Mouse (Mus musculus) limb, embryonic 11.5 days (tissue): ENCODE measurements around the gene Nqo1. TPM values are rescaled to one million over a fixed set of nuclear protein-coding genes. Genes with fewer than 3 reads are reported as not detected.

Source experiments
- ATAC-seq: fragments of 200-750 bp; cut with Nextera tagmentation; 2 replicates; pipeline ENCODE4 v1.8.0; 2017; ENCODE audit warnings: low read depth; ENCODE audit not compliant: insufficient number of reproducible peaks, low FRiP score, low TSS enrichment
- DNase-seq: peaks from one replicate; pipeline ENCODE4 v3.0.0-alpha.2; 2015; ENCODE audit warnings: low spot score
- H3K27ac ChIP-seq: fragments of 300-500 bp; sonication (generic); replicated peaks from 2 replicates; pipeline ENCODE4 v1.5.1; 2014; ENCODE audit warnings: low read depth, mild to moderate bottlenecking, low read length
- H3K27me3 ChIP-seq: fragments of 300-500 bp; sonication (generic); 2 replicates; pipeline ENCODE4 v1.6.1; 2014; ENCODE audit warnings: mild to moderate bottlenecking, low read length, mixed read lengths; ENCODE audit not compliant: control insufficient read depth, insufficient read depth
- H3K36me3 ChIP-seq: fragments of 300-500 bp; sonication (generic); 2 replicates; pipeline ENCODE4 v1.6.1; 2014; ENCODE audit warnings: mild to moderate bottlenecking, low read length, moderate library complexity, mixed read lengths; ENCODE audit not compliant: control insufficient read depth, insufficient read depth
- H3K4me1 ChIP-seq: fragments of 300-500 bp; sonication (generic); 2 replicates; pipeline ENCODE4 v1.6.1; 2014; ENCODE audit warnings: low read length, mixed read lengths; ENCODE audit not compliant: control insufficient read depth, insufficient read depth
- H3K4me2 ChIP-seq: fragments of 300-500 bp; sonication (generic); 2 replicates; pipeline ENCODE4 v1.6.1; 2014; ENCODE audit warnings: low read depth, mild to moderate bottlenecking, moderate library complexity; ENCODE audit not compliant: severe bottlenecking
- H3K4me3 ChIP-seq: fragments of 300-500 bp; sonication (generic); 2 replicates; pipeline ENCODE4 v1.5.1; 2014; ENCODE audit warnings: low read depth, low read length
- H3K9ac ChIP-seq: fragments of 300-500 bp; sonication (generic); 2 replicates; pipeline ENCODE4 v1.6.1; 2014; ENCODE audit warnings: mild to moderate bottlenecking, low read length
- H3K9me3 ChIP-seq: fragments of 300-500 bp; sonication (generic); 2 replicates; pipeline ENCODE4 v1.6.1; 2016; ENCODE audit warnings: low read length; ENCODE audit not compliant: control insufficient read depth
- WGBS: fragments of 180-500 bp; shearing (Covaris S2); extraction: QIAGEN DNeasy Blood & Tissue Kit; methylation state at CpG from one replicate; pipeline ENCODE4 v1.1.7; 2014; 5-methylcytosine and 5-hydroxymethylcytosine counted together
- polyA plus RNA-seq: library from polyadenylated mRNA; unstranded; fragments of >200 nt; fragmentation: Nextera tagmentation; extraction: Ambion mirVana; gene quantifications from 2 replicates; pipeline ENCODE4 v1.2.1, GENCODE M21; 2014

Nqo1 gene
- 19.5 and 21.5 TPM in 2 replicates for polyA plus RNA-seq

- Histone ChIP-seq H3K4me1 (peaks cover 9% of the 10 kb centered on the region), H3K9me3 (no peaks in the 10 kb centered on the region)
These were observed at the start of gene Nqo1 for GRCm38 (mm10) chr8:107403038-107403781. Gene Nqo1, minus strand, starts transcription at chr8:107403206.

DNA sequence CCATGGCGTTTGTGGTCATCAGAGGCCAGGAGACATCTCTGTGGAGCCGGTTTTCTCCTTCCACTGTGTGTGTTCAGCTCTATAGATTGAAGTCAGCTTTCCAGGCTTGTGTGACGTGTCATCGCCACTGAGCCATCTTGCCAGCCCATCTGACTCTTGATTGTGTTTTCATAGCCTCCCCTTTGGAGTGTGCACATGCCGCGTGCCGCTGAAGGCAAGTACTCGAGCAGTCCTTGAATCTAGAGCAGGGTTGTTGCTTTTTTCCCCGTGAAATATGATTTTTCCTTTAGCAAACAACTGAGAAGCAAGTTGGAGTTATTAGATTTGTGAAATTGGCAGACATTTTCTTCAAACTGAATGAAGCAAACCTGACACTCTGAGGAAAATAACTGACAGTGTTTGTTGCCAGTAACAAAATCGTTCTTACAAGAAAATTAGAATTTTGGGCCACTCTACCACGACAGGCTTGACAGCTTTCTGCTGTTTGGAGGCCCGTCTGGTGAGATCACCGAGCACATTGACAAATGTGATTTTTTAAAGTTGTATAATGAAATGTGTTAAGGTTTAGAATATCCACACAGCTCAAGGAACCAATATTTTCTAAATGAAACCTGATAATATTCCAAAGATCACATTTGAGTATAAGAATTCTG is 48.5 kb upstream of the Nqo1 start:
- H3K9me3 ChIP-seq = no peaks in the 10 kb centered on the region
- ATAC-seq = no peak
- 92% methylated on average over 13 of the region's 13 CpGs for WGBS

More at GRCm38 (mm10) chr8:107403038-107403781, at the start of gene Nqo1:
- peak within 1 kb of the TSS; percentile 45; the same call in 1 of the 2 replicates for H3K9ac ChIP-seq
- H3K4me3 ChIP-seq = peak within 1 kb of the TSS; percentile 30
- no peaks in the 10 kb centered on the region for H3K36me3 ChIP-seq
- H3K27me3 ChIP-seq = no peaks in the 10 kb centered on the region
- ATAC-seq (peak; percentile 96), DNase-seq (peak; percentile 89)
- WGBS = 14% methylated on average over 22 of the region's 22 CpGs
- H3K27ac ChIP-seq = peak within 1 kb of the TSS; percentile 82
- H3K4me2 ChIP-seq = peak within 1 kb of the TSS; percentile 48

GRCm38 (mm10) chr8:107449655-107450054 is 46.6 kb upstream of the Nqo1 start:
- Histone ChIP-seq H3K27ac (no peak overlapping the region), H3K4me1 (no peaks in the 10 kb centered on the region), H3K27me3 (no peaks in the 10 kb centered on the region), H3K36me3 (peaks cover 3% of the 10 kb centered on the region; the same call in 1 of the 2 replicates), H3K4me2 (no peak overlapping the region), H3K4me3 (no peak overlapping the region), H3K9me3 (no peaks in the 10 kb centered on the region), H3K9ac (no peak overlapping the region)
- DNase-seq (no peak), ATAC-seq (no peak)
- WGBS = 84% methylated on average over 6 of the region's 6 CpGs

More for the DNA sequence above, 48.5 kb upstream of the Nqo1 start:
- no peaks in the 10 kb centered on the region for H3K27me3 ChIP-seq
- no peak for DNase-seq
- H3K27ac ChIP-seq = no peak overlapping the region
- no peak overlapping the region for H3K9ac ChIP-seq
- H3K4me2 ChIP-seq = no peak overlapping the region
- peaks cover 3% of the 10 kb centered on the region; the same call in 1 of the 2 replicates for H3K36me3 ChIP-seq
- no peak overlapping the region for H3K4me3 ChIP-seq
- no peaks in the 10 kb centered on the region for H3K4me1 ChIP-seq

- no peak overlapping the region for H3K27ac ChIP-seq
- no peak for ATAC-seq
- 60% methylated on average over 8 of the region's 8 CpGs for WGBS
These were observed 46.1 kb upstream of the Nqo1 start for GRCm38 (mm10) chr8:107449130-107449529.

GRCm38 (mm10) chr8:107448382-107448889 is 45.4 kb upstream of the Nqo1 start:
- H3K27me3 ChIP-seq = no peaks in the 10 kb centered on the region
- H3K9me3 ChIP-seq = no peaks in the 10 kb centered on the region
- no peak for ATAC-seq
- H3K36me3 ChIP-seq = peaks cover 3% of the 10 kb centered on the region; the same call in 1 of the 2 replicates
- WGBS = 88% methylated on average over 4 of the region's 4 CpGs
- H3K4me2 ChIP-seq = no peak overlapping the region
- H3K4me1 ChIP-seq = no peaks in the 10 kb centered on the region
- no peak overlapping the region for H3K27ac ChIP-seq
- H3K9ac ChIP-seq = no peak overlapping the region
- no peak for DNase-seq
- H3K4me3 ChIP-seq = no peak overlapping the region

More at GRCm38 (mm10) chr8:107449130-107449529, 46.1 kb upstream of the Nqo1 start:
- Histone ChIP-seq H3K4me3 (no peak overlapping the region), H3K36me3 (peaks cover 3% of the 10 kb centered on the region; the same call in 1 of the 2 replicates), H3K27me3 (no peaks in the 10 kb centered on the region), H3K9ac (no peak overlapping the region), H3K4me2 (no peak overlapping the region), H3K4me1 (no peaks in the 10 kb centered on the region), H3K9me3 (no peaks in the 10 kb centered on the region)
- no peak for DNase-seq

- Histone ChIP-seq H3K27me3 (no peaks in the 10 kb centered on the region), H3K36me3 (no peaks in the 10 kb centered on the region; the same call in 1 of the 2 replicates), H3K4me3 (no peak overlapping the region), H3K4me2 (no peak overlapping the region), H3K9me3 (no peaks in the 10 kb centered on the region), H3K4me1 (no peaks in the 10 kb centered on the region), H3K27ac (no peak overlapping the region), H3K9ac (no peak overlapping the region)
- DNase-seq (no peak), ATAC-seq (no peak)
These were observed 44.7 kb upstream of the Nqo1 start for GRCm38 (mm10) chr8:107447713-107448112.

GRCm38 (mm10) chr8:107444626-107445025 is 41.6 kb upstream of the Nqo1 start:
- WGBS = 91% methylated on average over 3 of the region's 3 CpGs
- Histone ChIP-seq H3K36me3 (no peaks in the 10 kb centered on the region), H3K27ac (no peak overlapping the region), H3K9me3 (no peaks in the 10 kb centered on the region), H3K4me1 (no peaks in the 10 kb centered on the region), H3K9ac (no peak overlapping the region), H3K27me3 (no peaks in the 10 kb centered on the region), H3K4me2 (no peak overlapping the region), H3K4me3 (no peak overlapping the region)
- ATAC-seq (no peak), DNase-seq (no peak)

GRCm38 (mm10) chr8:107439880-107440625 is 37.0 kb upstream of the Nqo1 start:
- Histone ChIP-seq H3K36me3 (no peaks in the 10 kb centered on the region), H3K4me3 (no peak overlapping the region), H3K9me3 (no peaks in the 10 kb centered on the region), H3K9ac (no peak overlapping the region), H3K27me3 (no peaks in the 10 kb centered on the region), H3K4me2 (no peak overlapping the region), H3K27ac (no peak overlapping the region), H3K4me1 (no peaks in the 10 kb centered on the region)
- ATAC-seq (no peak), DNase-seq (no peak)
- 93% methylated on average over 3 of the region's 3 CpGs for WGBS
